Mouse (Mus musculus): Measurements from ENCODE around the gene Tfeb.

The Tfeb gene

DNA sequence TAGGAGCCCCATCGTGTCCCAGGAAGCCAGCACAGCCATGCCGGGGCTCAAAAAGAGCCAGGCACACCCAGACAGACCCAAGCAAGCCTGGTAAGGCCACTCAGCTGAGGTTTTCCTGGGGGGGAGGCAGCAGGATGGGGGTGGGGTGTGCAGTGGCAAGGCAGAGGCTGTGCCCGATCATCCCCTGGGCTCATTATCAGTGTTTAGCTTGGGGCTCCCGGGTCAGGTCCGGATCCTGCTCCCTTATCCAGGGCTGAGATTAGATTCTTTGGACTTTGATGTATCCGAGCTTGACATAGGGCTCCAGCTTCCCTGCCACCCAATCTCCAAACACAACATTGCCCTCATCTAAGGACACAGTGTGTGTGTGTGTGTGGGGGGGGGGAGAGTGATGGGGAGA lies 24.9 kb upstream of the Tfeb start:
- no peak for DNase-seq (ENCODE audit: low read depth, low spot score)

DNA sequence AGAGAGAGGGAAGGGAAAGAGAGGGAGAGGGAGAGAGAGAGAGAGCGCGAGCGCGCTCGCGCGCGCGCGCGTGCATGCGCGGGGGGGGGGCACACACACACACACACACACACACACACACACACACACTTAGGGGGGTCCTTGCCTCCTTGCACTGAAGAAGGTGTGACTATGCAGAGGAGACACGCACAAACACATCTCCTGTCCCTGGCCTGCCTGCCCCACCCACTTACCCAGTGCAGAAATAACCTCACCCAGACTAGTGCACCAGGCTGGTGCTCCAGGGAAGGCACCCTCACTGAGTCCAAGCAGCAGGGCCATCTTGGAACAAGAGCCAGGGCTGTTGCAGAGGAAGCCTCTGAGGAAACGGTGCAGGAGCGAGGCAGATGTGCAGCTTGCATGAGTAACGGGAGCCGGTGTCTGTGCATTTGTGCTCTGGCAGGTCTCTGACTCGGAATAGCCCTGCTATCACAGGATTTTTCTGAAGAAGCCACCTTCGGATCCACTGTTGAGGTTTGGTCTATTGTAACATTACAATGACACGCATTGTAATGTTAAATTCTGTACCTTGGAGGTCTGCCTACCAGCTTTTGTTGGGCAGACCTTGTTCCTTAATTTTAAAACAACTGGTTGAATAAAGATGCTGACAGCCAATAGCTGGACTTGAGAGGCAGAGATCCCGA lies 23.8 kb upstream of the Tfeb start:
- no peak for DNase-seq (ENCODE audit: low read depth, low spot score)

DNA sequence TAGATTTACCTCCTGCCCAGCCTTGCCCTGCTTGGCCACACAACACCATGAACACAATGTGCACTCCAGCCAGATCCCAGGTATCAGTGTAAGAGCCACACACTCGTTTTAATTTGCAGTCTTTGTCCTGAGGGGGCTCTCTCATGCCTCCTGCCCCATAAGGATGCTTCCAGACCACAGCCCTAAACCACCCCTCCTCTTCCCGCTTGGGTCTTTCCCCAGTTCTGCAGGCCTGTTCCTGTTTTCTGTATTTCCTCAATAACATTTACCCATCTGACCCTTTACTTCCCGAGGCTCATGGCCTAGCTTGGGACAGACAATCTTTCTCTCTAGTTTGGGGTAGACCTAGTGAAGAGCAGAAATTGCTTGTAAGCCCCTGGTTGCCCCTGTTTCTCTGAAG lies 21.8 kb upstream of the Tfeb start:
- no peak for DNase-seq (ENCODE audit: low read depth, low spot score)

DNA sequence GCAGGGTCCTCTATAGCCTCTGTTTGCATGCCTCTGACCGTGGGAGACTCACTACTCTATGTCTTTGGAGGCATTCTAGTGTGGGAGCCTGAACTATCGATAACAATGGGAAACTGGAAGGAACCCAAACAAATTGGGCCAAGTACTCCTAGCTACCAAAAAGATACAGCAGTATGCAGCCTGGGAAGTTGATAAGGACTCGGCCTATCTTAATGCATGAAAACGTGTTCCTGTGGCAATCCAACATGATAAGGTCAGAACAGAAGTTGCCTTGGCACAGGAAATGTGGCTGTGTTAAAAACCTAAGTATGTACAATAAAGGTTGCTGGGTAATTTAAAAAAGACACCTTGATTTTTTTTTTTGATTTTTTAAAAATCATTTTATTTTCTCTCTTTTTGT lies 15.6 kb upstream of the Tfeb start:
- no peak for DNase-seq (ENCODE audit: low read depth, low spot score)

DNA sequence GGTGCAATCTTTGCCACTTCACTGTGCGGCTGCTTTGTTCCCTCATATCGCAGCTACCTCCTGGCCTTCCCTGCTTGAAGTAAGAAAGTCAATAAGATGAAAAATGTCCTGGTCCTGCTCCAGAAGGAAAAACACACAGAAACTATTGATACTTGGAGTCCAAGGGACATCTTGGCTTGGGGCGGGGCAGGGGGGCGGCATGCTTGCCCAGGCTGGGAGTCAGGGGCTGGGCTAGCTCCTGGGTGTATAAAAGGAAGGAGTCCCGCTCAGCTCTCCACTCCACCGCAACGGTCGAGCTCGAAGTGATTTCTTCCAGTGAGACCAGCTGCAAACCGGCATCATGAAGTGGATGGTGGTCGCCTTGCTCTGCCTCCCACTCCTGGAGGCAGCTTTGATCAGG lies 10.3 kb upstream of the Tfeb start, which contains the start of gene Pgc:
Pgc (plus strand) TSS at position 277 of the 400 bp plus-strand sequence.
- no peak for DNase-seq (ENCODE audit: low read depth, low spot score)

DNA sequence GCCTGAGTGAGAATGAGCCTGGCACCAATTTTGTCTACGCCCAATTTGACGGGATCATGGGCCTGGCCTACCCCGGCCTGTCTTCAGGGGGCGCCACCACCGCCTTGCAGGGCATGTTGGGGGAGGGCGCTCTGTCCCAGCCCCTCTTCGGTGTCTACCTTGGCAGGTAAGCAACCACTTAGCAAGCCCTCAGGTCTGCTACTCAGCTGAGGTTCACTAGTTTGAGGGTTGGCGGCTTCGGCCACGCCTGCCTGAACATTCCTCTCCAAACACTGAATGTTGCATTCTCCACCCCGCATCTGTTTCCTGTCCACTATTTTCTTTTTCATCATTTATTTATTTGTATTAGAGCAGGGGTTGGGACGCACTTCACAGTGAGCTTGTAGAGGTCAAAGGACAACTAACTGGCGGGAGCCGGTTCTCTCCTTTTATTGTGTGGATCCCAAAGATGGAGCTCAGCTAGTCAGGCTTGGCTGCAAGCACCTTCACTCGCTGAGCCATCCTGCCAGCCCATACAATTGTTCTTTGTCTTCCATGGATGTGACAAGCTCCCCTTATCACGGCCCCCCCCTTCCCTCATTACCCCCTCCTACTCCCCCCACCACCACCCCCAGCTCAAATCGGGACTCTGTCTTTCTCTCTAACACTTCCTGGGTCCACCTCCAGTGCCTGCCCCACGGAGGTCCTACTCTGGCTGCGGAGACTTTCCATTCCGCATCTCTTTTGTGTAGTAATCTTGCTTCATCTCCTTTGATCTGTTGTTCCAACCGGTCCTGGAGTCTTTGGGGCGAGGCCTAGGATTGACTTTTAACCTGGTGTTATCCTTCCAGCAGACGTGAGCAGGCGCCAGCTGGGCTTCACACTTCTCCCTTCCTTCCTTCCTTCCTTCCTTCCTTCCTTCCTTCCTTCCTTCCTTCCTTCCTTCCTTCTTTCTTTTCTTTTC lies 5.9 kb upstream of the Tfeb start:
- no peak for DNase-seq (ENCODE audit: low read depth, low spot score)

DNA sequence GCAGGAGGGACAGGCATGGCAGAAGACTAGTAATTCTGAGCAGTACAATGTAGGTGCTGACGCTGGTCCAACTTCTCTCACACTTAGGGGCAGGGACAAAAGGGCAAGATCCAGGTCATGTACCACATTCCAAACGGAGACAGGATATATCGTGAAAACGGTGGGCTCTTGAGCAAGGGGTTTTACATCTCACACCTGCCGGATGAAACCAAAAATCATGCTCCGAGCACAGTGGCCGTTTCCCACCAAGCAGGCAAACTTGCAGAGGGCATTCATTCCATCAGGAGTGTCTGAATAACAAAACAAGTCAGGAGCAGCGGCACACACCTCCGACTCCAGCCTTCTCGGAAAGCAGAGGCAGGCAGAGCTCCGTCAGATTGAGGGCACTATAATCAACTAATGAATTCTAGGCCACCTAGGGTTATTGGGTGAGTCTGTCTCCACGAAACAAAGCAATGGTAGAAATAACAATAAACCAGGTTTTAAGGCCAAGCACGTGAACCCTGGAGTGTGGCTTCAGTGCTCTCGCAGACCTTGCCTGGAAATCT lies 1.2 kb upstream of the Tfeb start:
- no peak for DNase-seq (ENCODE audit: low read depth, low spot score)

DNA sequence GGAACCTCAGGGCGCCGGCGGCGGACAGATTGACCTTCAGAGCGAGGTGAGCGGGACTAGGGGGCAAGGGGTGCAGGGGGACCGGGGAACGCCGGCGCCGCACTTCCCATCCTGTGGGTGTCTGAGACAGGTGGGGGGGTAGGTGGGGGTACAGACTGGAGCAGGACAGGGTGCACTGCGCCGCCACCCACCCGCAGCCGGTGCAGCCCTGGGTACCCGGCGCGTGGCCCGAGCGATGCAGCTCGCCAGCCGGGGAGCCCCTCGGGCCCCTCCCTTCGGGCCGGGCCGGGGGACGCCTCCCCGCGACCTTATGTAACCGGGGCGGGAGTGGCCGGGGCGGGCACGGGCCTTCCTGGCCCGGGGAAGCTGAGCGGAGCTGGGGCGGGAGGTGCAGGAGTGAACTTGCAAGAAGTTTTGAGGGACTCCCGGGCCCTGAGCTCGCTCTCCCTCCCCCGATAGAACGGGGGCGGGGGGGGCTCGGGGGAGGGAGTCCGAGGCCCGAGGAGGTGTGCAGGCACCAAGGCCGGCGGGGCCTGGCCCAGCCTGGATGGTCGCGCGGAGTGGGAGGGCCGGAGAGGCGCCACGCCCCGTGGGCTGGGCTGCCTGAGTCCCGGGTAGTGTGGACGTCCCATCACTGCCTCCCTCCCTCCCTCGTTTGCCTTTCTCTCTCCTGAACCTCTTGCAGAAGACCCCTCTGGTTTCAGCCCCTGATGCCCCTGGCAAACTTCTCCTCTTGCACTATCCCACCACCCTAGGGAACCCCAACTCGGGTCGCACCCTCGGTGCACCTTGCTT lies 638 bp downstream of the Tfeb start:
- DNase-seq (ENCODE audit: low read depth, low spot score): peak; percentile 76

DNA sequence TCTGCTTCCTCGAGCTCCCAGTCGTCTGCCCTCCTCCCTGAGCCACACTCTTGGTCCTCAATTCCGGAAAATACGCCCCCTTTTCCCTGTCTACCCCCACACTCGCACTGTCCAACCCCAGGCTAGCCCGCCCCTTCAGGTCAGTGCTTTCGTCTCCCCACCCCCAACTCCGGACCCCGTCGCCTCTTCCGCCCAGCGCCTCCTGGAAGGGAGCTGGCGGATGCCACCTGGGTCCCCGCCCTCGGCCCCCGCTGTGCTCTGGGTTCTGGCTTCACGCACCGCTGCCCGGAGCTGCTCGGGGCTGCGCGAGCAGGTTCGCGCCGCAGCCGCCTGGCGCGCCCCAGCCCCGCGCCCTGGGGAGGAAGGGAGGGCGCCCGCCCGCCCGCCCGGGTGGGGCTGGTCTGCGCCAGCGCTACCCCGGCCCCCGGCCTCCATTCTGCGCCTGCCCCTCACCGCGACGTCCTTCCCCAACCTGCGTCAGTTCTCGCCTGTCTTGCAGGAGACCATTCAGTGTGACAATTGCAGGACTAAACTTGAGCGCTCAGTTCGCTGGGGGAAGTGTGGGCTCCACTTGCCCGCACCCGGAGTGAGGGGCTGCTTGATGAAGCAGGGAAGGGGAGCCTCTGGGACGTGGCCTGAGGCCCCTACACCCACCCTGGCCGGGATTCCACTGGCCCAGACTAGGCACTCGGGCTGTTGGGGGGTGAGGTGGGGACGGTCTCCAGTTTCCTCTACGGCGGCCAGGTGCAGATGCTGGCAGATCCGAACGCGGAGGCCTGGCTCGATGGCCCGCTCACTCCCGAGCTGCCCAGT lies 1.4 kb downstream of the Tfeb start:
- DNase-seq (ENCODE audit: low read depth, low spot score): peak; percentile 70

DNA sequence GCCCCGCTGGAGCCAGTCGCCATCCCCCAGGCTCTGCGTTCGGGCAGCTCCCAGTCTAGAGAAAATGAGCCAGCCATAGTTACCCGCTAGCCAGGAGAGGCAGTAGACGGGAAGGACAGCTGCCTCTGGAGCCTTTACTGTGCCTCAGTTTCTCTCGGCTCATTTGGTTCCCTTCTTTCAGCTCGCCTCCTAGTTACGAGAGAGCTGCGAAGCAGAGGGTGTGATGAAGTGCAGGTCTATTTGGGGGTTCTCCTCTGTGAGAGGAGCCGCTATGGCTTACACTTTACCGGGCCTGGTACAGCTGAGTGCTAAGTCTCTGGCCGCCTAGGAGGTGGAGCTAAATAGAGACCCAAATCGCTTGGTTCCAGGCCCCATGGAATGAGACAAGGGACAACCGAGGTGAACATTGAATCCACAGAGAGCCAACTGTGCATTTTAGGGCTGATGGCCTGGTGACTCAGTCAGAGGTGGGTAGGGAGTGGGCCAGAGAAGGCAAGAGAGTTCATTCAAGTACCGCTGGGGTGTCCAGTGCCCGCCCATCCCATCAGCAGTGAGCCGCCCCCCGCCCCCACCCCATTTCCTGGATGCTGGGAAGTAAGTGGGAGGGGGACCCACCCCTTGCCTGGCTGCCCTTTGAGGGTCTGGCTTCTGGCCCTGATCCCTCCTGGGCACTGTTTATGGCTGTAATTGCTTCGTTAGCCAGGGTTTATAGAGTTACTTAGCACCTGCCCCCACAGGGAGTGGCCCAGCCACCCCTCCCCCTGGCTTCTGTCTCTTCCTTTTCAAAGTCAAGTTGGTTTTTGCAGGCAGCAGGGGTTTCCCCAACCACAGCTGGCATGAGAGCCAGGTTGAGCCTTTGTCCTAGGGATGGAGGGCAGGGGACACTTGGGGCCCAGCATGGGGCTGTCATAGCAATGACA lies 2.3 kb downstream of the Tfeb start:
- DNase-seq (ENCODE audit: low read depth, low spot score): peak; percentile 78

DNA sequence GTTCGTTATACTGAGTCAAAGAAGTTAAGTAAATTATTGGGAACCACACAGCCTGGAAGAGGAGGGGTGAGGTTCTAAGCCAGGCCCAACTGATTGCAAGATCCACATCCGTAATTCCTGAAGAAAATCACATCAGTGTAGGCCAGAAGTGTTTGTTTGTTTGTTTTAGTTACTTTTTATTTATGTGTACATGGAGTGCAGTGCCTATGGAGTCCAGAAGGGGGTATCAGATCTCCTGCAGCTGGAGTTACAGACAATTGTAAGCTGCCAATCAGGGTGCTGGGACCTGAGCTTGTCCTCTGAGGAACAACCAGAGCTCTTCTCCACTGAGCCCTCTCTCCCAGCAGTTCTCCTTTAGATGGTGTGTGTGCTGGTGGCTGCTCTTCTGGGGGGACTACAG lies 3.4 kb downstream of the Tfeb start:
- DNase-seq (ENCODE audit: low read depth, low spot score): peak; percentile 57

DNA sequence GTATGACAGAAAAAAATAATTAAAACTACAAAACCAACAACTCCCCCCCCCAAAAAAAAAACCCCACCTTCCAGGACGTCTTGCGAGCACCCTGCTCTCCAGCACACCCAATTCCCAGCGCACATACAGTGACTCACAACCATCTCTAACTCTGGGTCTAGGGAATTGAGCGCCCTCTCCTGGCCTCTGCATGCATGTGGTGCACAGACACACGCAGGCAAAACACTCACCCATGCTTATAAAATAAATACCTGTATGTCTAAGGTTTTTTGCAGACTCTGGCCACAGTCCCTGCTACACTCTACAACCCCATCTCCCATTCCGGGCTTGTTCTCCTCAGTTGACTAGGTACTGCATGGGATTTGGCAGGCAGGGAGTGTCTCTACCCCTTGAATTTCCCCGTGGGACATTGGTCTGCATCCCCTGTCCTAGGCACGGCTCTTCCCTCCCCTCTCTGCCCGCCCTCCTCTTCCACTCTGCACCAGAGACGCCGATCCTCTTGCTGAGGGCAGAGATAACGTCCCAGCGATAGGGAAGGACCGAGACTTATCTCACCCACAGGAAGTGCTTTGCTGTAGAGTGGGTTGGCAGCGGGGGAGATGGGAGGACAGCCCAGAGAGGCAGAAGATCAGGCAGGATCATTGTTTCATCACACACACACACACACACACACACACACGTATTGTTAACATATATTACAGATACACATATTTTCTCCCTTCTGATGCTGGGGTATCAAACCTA lies 6.3 kb downstream of the Tfeb start:
- DNase-seq (ENCODE audit: low read depth, low spot score): peak; percentile 68

DNA sequence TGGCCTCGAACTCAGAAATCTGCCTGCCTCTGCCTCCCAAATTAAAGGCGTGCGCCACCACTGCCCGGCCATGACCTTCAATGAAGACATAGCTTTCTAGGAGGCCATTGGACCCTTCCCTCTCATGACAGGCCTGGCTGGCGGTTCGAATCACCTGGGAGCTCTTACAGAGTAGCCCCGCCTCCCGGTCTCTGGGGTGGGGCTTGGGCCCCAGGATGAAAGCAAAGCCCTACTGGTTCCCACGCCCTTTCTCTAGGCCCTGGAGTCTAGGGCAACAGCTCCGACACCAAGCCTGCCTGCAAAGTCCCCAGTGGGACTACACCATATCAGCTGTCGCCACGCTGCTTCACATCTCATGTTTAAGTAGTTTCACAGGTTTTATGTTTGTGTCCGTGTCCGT lies 7.3 kb downstream of the Tfeb start:
- no peak for DNase-seq (ENCODE audit: low read depth, low spot score)

DNA sequence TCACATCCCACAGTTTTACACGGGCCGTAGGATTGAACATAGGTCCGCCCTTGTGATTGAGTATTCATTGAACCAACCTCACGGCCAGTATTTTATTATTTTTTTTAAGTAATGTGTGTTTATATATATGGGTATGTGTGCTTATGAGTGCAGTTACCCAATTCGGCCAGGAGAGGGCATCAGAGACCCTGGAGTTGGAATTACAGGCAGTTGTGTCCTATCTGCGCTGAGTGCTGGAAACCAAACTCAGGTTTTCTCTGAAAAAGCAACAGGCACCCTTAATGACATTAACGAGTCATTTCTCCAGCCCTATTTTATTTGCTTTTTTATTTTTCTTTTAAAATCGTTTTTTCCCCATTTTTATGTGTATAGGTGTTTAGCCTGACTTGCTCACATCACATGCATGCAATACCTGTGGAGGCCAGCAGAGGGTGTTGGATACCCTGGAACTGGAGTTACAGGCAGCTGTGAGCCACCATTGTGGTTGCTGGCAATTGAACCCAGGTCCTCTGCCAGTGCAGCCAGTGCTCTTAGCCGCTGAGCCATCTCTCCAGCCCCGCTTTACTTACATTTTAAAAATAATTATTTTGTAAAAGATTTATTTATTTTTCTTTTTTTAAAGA lies 8.0 kb downstream of the Tfeb start:
- DNase-seq (ENCODE audit: low read depth, low spot score): peak; percentile 63

DNA sequence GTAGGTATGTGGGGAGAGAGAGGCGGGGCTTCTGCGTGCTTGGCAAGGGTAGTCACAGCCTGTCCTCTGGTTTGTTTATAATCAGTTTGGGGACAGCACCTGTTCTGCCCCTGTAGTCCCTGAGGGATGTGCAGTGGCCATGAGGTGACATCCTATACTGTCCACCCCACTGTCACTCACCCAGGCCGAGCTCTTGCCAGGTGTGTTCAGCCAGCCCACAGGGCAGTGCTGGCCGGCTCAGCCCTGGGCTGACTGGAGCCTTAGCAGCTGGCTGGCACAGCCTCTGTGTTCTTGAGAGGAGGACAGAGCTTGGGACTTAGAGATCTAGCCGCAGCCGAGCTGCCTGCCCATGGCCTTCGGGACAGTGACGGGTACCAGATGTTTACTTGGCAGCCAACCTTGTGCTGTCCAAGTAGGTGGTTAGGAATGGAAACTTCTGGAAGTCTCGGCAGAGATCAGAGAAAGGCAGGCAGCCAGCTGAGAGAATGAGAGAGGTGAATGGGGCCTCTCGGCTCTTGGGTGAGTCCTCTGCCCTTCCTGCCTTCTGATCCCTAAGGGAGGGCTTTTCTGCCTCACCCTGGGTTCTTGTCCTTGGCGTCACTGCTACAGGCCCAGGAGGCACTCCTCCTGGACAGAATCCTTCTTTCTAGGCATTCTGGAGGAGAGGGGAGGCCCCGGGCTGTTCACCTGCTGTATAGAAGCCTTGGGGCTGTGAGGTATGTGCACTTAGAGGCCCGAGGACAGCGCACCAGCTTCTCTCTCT lies 12.1 kb downstream of the Tfeb start:
- no peak for DNase-seq (ENCODE audit: low read depth, low spot score)

DNA sequence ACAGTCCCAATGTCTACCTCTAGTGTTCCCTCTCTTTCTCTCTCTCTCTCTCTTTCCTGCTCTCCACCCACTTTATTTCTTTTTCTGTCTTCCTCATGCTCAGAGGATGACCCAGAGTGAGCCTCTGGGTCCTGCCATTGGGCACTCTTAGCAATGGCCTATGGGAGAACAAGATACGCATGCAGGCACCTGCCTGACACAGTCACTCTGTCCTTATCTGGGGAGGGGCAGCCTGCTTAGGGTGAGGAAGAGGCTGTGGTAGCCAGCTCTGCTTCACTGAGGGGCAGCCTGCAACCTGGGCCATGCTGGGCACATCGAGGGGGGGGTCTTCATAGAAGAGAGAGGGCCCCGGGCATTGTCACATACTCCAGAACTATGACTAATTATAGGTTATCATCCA lies 12.8 kb downstream of the Tfeb start:
- no peak for DNase-seq (ENCODE audit: low read depth, low spot score)

DNA sequence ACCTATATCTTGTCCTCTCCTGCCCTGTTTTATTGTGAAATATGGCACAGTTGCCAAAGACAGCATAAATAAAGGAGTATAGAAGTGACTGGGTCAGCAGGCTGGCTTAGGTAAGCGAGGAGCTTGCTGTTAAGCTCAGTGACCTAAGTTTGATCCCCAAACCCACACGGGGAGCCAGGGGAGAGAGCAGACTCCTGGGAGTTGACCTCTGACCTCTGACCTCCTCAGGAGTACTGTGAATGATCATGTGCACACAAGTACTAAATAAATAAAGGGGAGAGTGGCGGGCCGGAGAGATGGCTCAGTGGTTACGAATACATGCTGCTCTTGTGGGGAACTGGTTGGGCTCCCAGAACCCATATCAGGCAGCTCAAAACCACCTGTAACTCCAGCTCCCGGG lies 13.3 kb downstream of the Tfeb start:
- no peak for DNase-seq (ENCODE audit: low read depth, low spot score)

DNA sequence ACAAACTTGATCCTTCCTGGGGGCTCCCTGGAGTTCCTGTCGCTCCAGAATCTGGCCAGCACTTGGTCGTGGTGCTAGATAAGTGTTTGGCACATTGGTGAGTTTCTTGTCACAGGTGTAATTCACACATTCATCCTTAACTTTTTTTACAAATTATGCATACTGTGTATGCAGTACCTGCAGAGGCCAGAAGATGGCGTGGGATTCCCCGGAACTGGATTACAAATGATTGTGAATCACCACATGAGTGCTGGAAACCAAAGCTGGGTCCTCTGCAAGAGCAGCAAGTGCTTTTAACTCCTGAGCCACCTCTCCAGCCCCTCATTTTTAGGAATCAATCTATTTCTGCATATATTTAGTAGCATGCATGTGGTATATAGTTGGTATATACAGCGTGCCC lies 15.0 kb downstream of the Tfeb start:
- no peak for DNase-seq (ENCODE audit: low read depth, low spot score)
